Mouse (Mus musculus): Measurements from ENCODE around the gene Gm42372.
A peak's percentile ranks its signal among the peaks of the same experiment; 100 is the strongest.

Gm42372 gene

GRCm38 (mm10) chr7:17007300-17007699 lies 24.4 kb downstream of the Gm42372 start:
- DNase-seq: peak; percentile 53 to 69

GRCm38 (mm10) chr7:17009326-17010009 lies 26.6 kb downstream of the Gm42372 start:
- no peak for DNase-seq

GRCm38 (mm10) chr7:17010010-17010347 lies 27.1 kb downstream of the Gm42372 start:
- DNase-seq: no peak

GRCm38 (mm10) chr7:17011909-17012590 lies 29.2 kb downstream of the Gm42372 start:
- no peak for DNase-seq

- DNase-seq: peak in 1 of 2 experiments; percentile 26
Observed at GRCm38 (mm10) chr7:17015381-17015780, 32.5 kb downstream of the Gm42372 start.

- peak; percentile 70 to 83 for DNase-seq
Observed at GRCm38 (mm10) chr7:17017036-17017435, 34.1 kb downstream of the Gm42372 start.

GRCm38 (mm10) chr7:17017921-17018320 lies 35.0 kb downstream of the Gm42372 start:
- DNase-seq: no peak

- no peak for DNase-seq
Observed at GRCm38 (mm10) chr7:17019426-17020166, 36.7 kb downstream of the Gm42372 start.

- DNase-seq: no peak
Observed at GRCm38 (mm10) chr7:17022176-17022575, 39.3 kb downstream of the Gm42372 start.

GRCm38 (mm10) chr7:17023701-17024100 lies 40.8 kb downstream of the Gm42372 start:
- no peak for DNase-seq

GRCm38 (mm10) chr7:17024141-17024540 lies 41.3 kb downstream of the Gm42372 start:
- peak; percentile 40 to 50 for DNase-seq

DNA sequence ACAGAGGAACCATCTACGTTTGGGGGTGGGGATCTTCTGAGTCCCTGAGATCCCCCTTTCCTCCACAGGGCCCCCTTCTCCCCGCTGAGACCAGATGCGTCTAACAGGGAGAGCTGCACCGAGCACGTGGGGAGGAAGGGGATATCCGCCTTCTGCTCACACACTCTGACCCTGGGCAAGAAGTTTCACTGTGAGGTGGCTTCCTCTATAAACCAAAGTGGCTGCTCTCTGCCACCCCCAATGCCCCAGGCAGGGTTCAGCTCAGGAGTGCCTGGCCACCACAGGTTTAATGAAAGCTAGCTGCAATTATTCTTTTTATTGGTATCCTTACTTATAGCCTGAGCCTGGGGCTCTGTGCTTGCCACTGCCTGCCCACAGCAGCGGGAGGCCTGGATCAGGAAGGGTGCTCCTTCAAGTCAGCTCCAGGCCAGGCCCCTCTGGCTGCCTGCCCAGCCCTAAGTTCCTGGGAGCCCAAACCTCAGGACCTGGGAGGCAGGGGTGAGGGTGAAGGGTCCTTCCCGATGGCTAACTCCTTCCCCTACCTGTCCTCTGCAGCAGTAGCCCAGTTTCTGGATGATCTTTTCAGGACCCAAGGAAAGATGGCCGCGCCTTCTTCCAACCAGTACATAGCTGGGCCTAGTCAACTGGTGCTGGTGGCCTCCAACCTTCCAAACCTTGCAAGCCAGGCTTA lies 42.1 kb downstream of the Gm42372 start:
- peak; percentile 49 to 65 for DNase-seq

DNA sequence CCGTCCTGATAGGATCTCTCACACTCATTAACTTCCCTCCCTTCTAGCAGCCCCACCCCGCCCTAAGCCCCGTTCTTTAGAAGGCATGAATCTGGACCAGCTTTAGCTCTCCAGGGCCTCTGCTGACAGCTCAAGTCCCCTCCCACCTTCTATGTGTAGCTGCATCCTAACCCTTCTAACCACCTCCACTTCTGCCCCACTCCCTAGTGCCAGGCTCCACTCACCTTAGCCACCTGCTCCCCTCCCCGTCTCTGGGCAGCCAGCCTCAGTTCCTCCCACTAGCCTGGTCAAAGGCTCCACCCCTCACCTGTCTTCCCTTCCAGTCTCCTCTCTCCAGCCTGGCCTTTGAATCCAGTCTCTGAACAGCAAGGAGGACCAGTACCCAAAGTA lies 42.6 kb downstream of the Gm42372 start:
- no peak for DNase-seq

DNA sequence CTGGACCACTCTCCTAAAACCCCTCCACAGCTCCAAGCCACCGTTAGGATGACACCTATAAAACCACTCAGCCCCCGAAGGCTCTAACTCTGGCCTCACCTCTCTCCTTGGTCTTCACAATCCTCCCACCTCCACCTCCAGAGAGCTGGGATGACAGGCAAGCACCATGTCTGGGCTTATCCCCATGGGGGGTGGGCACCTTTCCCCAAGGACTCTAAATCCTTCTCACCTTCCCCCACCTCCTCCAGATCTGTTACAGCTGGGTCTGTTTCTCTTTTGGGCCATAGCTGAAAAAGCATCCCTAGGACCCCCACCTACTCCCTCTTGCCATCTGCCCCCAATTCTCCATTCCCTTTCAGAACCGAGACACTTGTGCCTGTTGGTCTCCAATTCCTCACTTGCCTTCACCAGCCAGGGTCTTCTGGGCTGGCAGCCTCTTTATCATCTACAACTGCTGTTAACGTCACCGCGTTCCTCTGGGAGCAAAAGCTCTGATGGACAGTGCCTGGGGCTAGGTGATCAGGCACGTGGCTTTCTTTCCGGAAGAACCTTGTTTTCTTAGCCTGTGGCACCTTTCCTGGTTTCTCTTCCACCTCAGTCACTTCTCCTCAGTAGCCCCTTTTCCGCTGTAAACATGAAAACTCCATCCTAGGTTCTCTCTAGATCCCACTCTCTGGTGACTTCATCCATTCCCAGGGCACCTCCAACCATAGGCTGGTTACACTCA lies 43.2 kb downstream of the Gm42372 start:
- no peak for DNase-seq

- no peak for DNase-seq
Observed at GRCm38 (mm10) chr7:17026710-17027587, 44.1 kb downstream of the Gm42372 start.

- DNase-seq: peak; percentile 92 to 97
Observed at GRCm38 (mm10) chr7:17027588-17028343, 44.9 kb downstream of the Gm42372 start, which contains the start of gene Ppp5c. Gene Ppp5c (minus strand): TSS chr7:17027924.

- DNase-seq: no peak
Observed at GRCm38 (mm10) chr7:17028923-17029322, 46.0 kb downstream of the Gm42372 start.

GRCm38 (mm10) chr7:17030239-17030638 lies 47.4 kb downstream of the Gm42372 start:
- DNase-seq: no peak
